Mouse (Mus musculus) embryonic facial prominence, embryonic 13.5 days (tissue): ENCODE measurements around the gene Gm45234. TPM values are rescaled to one million over a fixed set of nuclear protein-coding genes. Genes with fewer than 3 reads are reported as not detected.

ENCODE experiments used
- ATAC-seq: fragments of 200-750 bp; cut with Nextera tagmentation; 2 replicates; pipeline ENCODE4 v1.8.0; 2017; ENCODE audit warnings: low read depth; ENCODE audit not compliant: insufficient number of reproducible peaks, insufficient read depth, low FRiP score, low TSS enrichment
- H3K27ac ChIP-seq: fragments of 300-500 bp; sonication (generic); 2 replicates; pipeline ENCODE4 v1.5.1; 2015; ENCODE audit warnings: moderate library complexity, mild to moderate bottlenecking, inconsistent platforms
- H3K27me3 ChIP-seq: fragments of 300-500 bp; sonication (generic); 2 replicates; pipeline ENCODE4 v1.6.1; 2015; ENCODE audit warnings: mild to moderate bottlenecking, inconsistent platforms
- H3K36me3 ChIP-seq: fragments of 300-500 bp; sonication (generic); 2 replicates; pipeline ENCODE4 v1.6.1; 2015; ENCODE audit warnings: mild to moderate bottlenecking, inconsistent platforms
- H3K4me1 ChIP-seq: fragments of 300-500 bp; sonication (generic); 2 replicates; pipeline ENCODE4 v1.6.1; 2015; ENCODE audit warnings: inconsistent platforms
- H3K4me2 ChIP-seq: fragments of 300-500 bp; sonication (generic); 2 replicates; pipeline ENCODE4 v1.6.1; 2015; ENCODE audit warnings: moderate library complexity, mild to moderate bottlenecking, inconsistent platforms
- H3K4me3 ChIP-seq: fragments of 300-500 bp; sonication (generic); 2 replicates; pipeline ENCODE4 v1.5.1; 2015; ENCODE audit warnings: mild to moderate bottlenecking, inconsistent platforms
- H3K9ac ChIP-seq: fragments of 300-500 bp; sonication (generic); 2 replicates; pipeline ENCODE4 v1.6.1; 2015; ENCODE audit warnings: mild to moderate bottlenecking, inconsistent platforms
- H3K9me3 ChIP-seq: fragments of 300-500 bp; sonication (generic); 2 replicates; pipeline ENCODE4 v1.6.1; 2016; ENCODE audit warnings: inconsistent platforms
- WGBS: fragments of 180-500 bp; shearing (Covaris S2); methylation state at CpG from one replicate; pipeline ENCODE4 v1.1.7; 2015; ENCODE audit warnings: mixed read lengths; 5-methylcytosine and 5-hydroxymethylcytosine counted together
- polyA plus RNA-seq: library from polyadenylated mRNA; unstranded; fragments of >200 nt; fragmentation: Nextera tagmentation; extraction: Ambion mirVana; gene quantifications from 2 replicates; pipeline ENCODE4 v1.2.1, GENCODE M21; 2015

Gm45234 gene
- polyA plus RNA-seq, 1 experiment from 2014 or later: not detected

GRCm38 (mm10) chr6:124704417-124704816 lies 51.4 kb downstream of the Gm45234 start:
- H3K36me3 ChIP-seq: peaks cover 92% of the 10 kb centered on the region
- H3K4me2 ChIP-seq: no peak overlapping the region
- peak overlapping the region; percentile 16; the same call in 1 of the 2 replicates for H3K9ac ChIP-seq
- no peak for ATAC-seq
- H3K4me1 ChIP-seq: peaks cover 9% of the 10 kb centered on the region
- H3K27ac ChIP-seq: no peak overlapping the region
- no peaks in the 10 kb centered on the region for H3K27me3 ChIP-seq
- H3K4me3 ChIP-seq: no peak overlapping the region
- no peaks in the 10 kb centered on the region for H3K9me3 ChIP-seq
- WGBS: 91% methylated on average over 2 of the region's 2 CpGs

- H3K9me3 ChIP-seq: no peaks in the 10 kb centered on the region
- H3K27me3 ChIP-seq: no peaks in the 10 kb centered on the region
- H3K4me3 ChIP-seq: no peak overlapping the region
- peaks cover 97% of the 10 kb centered on the region for H3K36me3 ChIP-seq
- H3K27ac ChIP-seq: no peak overlapping the region
- H3K4me2 ChIP-seq: no peak overlapping the region
- WGBS: 81% methylated on average over 7 of the region's 7 CpGs
- H3K4me1 ChIP-seq: peaks cover 7% of the 10 kb centered on the region; the same call in 1 of the 2 replicates
- no peak overlapping the region for H3K9ac ChIP-seq
- ATAC-seq: no peak
Observed at GRCm38 (mm10) chr6:124703789-124704188, 52.0 kb downstream of the Gm45234 start.

- Histone ChIP-seq H3K9ac (no peak overlapping the region), H3K9me3 (no peaks in the 10 kb centered on the region), H3K36me3 (peaks cover 90% of the 10 kb centered on the region), H3K27me3 (no peaks in the 10 kb centered on the region), H3K4me1 (peaks cover 7% of the 10 kb centered on the region; the same call in 1 of the 2 replicates), H3K27ac (no peak overlapping the region), H3K4me2 (no peak overlapping the region), H3K4me3 (no peak overlapping the region)
- 50% methylated on average over 3 of the region's 3 CpGs for WGBS
- ATAC-seq: peak; percentile 67
Observed at GRCm38 (mm10) chr6:124702784-124703103, 53.1 kb downstream of the Gm45234 start.

- Histone ChIP-seq H3K27ac (no peak overlapping the region), H3K27me3 (no peaks in the 10 kb centered on the region), H3K36me3 (peaks cover 86% of the 10 kb centered on the region), H3K4me3 (no peak overlapping the region), H3K9me3 (no peaks in the 10 kb centered on the region), H3K9ac (no peak overlapping the region), H3K4me1 (peaks cover 7% of the 10 kb centered on the region; the same call in 1 of the 2 replicates), H3K4me2 (no peak overlapping the region)
- 91% methylated on average over 17 of the region's 17 CpGs for WGBS
- ATAC-seq: no peak
Observed at GRCm38 (mm10) chr6:124702102-124702783, 53.6 kb downstream of the Gm45234 start.

- H3K9me3 ChIP-seq: no peaks in the 10 kb centered on the region
- H3K4me2 ChIP-seq: no peak overlapping the region
- no peak for ATAC-seq
- H3K4me3 ChIP-seq: no peak overlapping the region
- no peaks in the 10 kb centered on the region for H3K27me3 ChIP-seq
- no peak overlapping the region for H3K9ac ChIP-seq
- H3K27ac ChIP-seq: no peak overlapping the region
- peaks cover 7% of the 10 kb centered on the region; the same call in 1 of the 2 replicates for H3K4me1 ChIP-seq
- 78% methylated on average over 8 of the region's 8 CpGs for WGBS
- H3K36me3 ChIP-seq: peaks cover 77% of the 10 kb centered on the region
Observed at GRCm38 (mm10) chr6:124701338-124701737, 54.5 kb downstream of the Gm45234 start.

- Histone ChIP-seq H3K4me3 (no peak overlapping the region), H3K4me1 (peaks cover 7% of the 10 kb centered on the region; the same call in 1 of the 2 replicates), H3K9me3 (no peaks in the 10 kb centered on the region), H3K27ac (no peak overlapping the region), H3K36me3 (peaks cover 66% of the 10 kb centered on the region), H3K9ac (no peak overlapping the region), H3K27me3 (no peaks in the 10 kb centered on the region), H3K4me2 (no peak overlapping the region)
- WGBS: 77% methylated on average over 11 of the region's 11 CpGs
- no peak for ATAC-seq
Observed at GRCm38 (mm10) chr6:124699962-124700610, 55.7 kb downstream of the Gm45234 start.

GRCm38 (mm10) chr6:124699366-124699765 lies 56.5 kb downstream of the Gm45234 start:
- H3K9ac ChIP-seq: no peak overlapping the region
- no peak overlapping the region for H3K27ac ChIP-seq
- no peak for ATAC-seq
- no peaks in the 10 kb centered on the region for H3K27me3 ChIP-seq
- H3K4me1 ChIP-seq: peaks cover 7% of the 10 kb centered on the region
- H3K9me3 ChIP-seq: no peaks in the 10 kb centered on the region
- WGBS: 91% methylated on average over 4 of the region's 4 CpGs
- no peak overlapping the region for H3K4me2 ChIP-seq
- H3K36me3 ChIP-seq: peaks cover 59% of the 10 kb centered on the region
- H3K4me3 ChIP-seq: no peak overlapping the region

- no peaks in the 10 kb centered on the region for H3K9me3 ChIP-seq
- 84% methylated on average over 6 of the region's 6 CpGs for WGBS
- H3K4me1 ChIP-seq: peaks cover 12% of the 10 kb centered on the region
- H3K27ac ChIP-seq: no peak overlapping the region
- no peak overlapping the region for H3K4me2 ChIP-seq
- no peaks in the 10 kb centered on the region for H3K27me3 ChIP-seq
- H3K4me3 ChIP-seq: no peak overlapping the region
- no peak for ATAC-seq
- H3K36me3 ChIP-seq: peaks cover 53% of the 10 kb centered on the region
- no peak overlapping the region for H3K9ac ChIP-seq
Observed at GRCm38 (mm10) chr6:124698751-124699150, 57.1 kb downstream of the Gm45234 start.

- 89% methylated on average over 7 of the region's 7 CpGs for WGBS
- Histone ChIP-seq H3K27me3 (no peaks in the 10 kb centered on the region), H3K4me3 (no peak overlapping the region), H3K27ac (no peak overlapping the region), H3K36me3 (peaks cover 31% of the 10 kb centered on the region), H3K9me3 (no peaks in the 10 kb centered on the region), H3K4me2 (no peak overlapping the region), H3K4me1 (peaks cover 4% of the 10 kb centered on the region; the same call in 1 of the 2 replicates), H3K9ac (no peak overlapping the region)
- ATAC-seq: no peak
Observed at GRCm38 (mm10) chr6:124696441-124697150, 59.2 kb downstream of the Gm45234 start.

- Histone ChIP-seq H3K4me2 (no peak overlapping the region), H3K4me1 (peaks cover 4% of the 10 kb centered on the region; the same call in 1 of the 2 replicates), H3K9me3 (no peaks in the 10 kb centered on the region), H3K27me3 (no peaks in the 10 kb centered on the region), H3K27ac (no peak overlapping the region), H3K9ac (no peak overlapping the region), H3K4me3 (no peak overlapping the region), H3K36me3 (peaks cover 9% of the 10 kb centered on the region)
- no peak; the same call in 1 of the 2 replicates for ATAC-seq
- WGBS: 75% methylated on average over 15 of the region's 15 CpGs
Observed at GRCm38 (mm10) chr6:124694166-124694955, 61.5 kb downstream of the Gm45234 start.
